Mouse (Mus musculus): ENCODE measurements at regions not wholly inside any gene's neighbourhood (a gene's known extent, or its start where the extent isn't known, plus 50 kb on each side); places are given as distances from the start of the nearest gene placed in this dataset.

GRCm38 (mm10) chr14:16901534-16902147 is 82.7 kb upstream of the Rarb start:
- TF ChIP-seq EP300 (IDR thresholded peaks at IDR 0.05; ENCODE audit: low read depth) (no peak), CTCF (IDR thresholded peaks at IDR 0.05; ENCODE audit: low read depth) (no peak)
